Mouse (Mus musculus) kidney, adult 18-20 months (tissue): Measurements from ENCODE around the gene Atp13a1.

Source experiments
- DNase-seq: peaks from one replicate; pipeline ENCODE4 v3.0.0; 2021

Atp13a1 gene

GRCm38 (mm10) chr8:69850926-69851506, 60.1 kb downstream of the Atp13a1 start:
- no peak for DNase-seq

GRCm38 (mm10) chr8:69853869-69854268, 62.9 kb downstream of the Atp13a1 start:
- DNase-seq = no peak
